26 mouse cellular contexts compared by ENCODE assay signal in the genomic region with DNA sequence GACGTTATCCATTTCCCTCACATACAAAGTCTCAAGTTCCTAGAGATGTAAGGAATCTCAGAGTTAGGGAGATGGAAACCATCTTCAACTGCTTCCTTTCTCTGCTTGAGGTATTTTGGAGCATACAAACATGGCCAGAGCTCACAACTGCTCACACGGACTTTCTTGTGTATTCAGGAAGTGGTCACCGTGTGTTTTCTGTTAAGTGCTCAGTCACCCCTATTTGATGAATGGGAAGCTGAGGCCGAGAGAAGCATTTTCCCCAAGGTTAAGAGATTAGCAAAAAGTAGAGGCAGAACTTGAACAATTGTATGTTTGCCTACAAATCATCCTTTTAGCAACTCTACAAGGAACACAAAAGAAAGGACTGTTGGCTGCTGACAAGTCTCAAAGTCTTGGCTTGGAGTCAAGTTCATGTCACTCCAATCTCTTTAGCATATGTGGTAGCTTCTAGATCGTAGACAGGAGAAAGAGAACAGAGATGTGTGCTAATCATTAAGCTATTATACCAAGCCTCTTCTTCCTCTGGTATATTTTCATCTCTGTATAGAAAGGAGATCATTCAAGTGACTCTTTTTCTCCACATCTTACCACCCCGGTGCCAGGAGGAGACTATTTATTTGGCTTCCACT.
DNase-seq lines count a peak whose midpoint lies in the region; ATAC-seq and TF ChIP-seq lines count a peak whose summit lies in the region.
"Had no signal": no experiment of that assay in that cellular context is flagged by ENCODE, and none has a peak within 500 bp of the region (broad histone marks: within the 10 kb centered on the region; RNA-seq: fewer than 3 reads in every experiment).

No protein-coding gene starts in this region.

- no peak for DNase-seq in kidney, adult 9 months
- DNase-seq in midbrain, postnatal 0 days (ENCODE audit: low spot score): peak; percentile 20
- no peak for DNase-seq in layer of hippocampus, adult 9-10 months (ENCODE audit: low spot score)
- DNase-seq: adrenal gland, adult 8-10 months; cerebellum, adult 8-10 months; cerebellum, postnatal 25 days; heart, adult 2 months; heart, postnatal 4 days; kidney, postnatal 14 days; lung, postnatal 4 days; right cerebral cortex, postnatal 4 days; thymus, adult 18-20 months; thymus, postnatal 25 days had no signal

- H3K9ac ChIP-seq in forebrain, embryonic 13.5 days: no peak overlapping the region
- H3K9ac ChIP-seq in forebrain, embryonic 12.5 days: no peak overlapping the region
- no peak overlapping the region for H3K9ac ChIP-seq in kidney, embryonic 14.5 days (ENCODE audit: low read depth, low read length)
- H3K9ac ChIP-seq in midbrain, postnatal 0 days (replicated peaks; ENCODE audit: low read length, poor library complexity, severe bottlenecking): no peak overlapping the region
- no peak overlapping the region for H3K9ac ChIP-seq in midbrain, embryonic 16.5 days (ENCODE audit: low read depth, low read length)
- H3K9ac ChIP-seq: heart, embryonic 12.5 days; limb, embryonic 13.5 days; midbrain, embryonic 12.5 days had no signal

- no peak overlapping the region for H3K27ac ChIP-seq in forebrain, embryonic 13.5 days
- no peak overlapping the region for H3K27ac ChIP-seq in forebrain, embryonic 12.5 days
- H3K27ac ChIP-seq in kidney, embryonic 14.5 days (ENCODE audit: low read depth, low read length): 0 out of 2 replicates have a peak overlapping the region, but pooled peaks have one; percentile 8
- H3K27ac ChIP-seq in midbrain, postnatal 0 days (ENCODE audit: low read depth, low read length): no peak overlapping the region
- no peak overlapping the region for H3K27ac ChIP-seq in midbrain, embryonic 16.5 days (ENCODE audit: low read length)
- H3K27ac ChIP-seq: heart, adult 2 months; left cerebral cortex, adult 2 months; limb, embryonic 13.5 days; midbrain, embryonic 12.5 days; stomach, postnatal 0 days had no signal

- no peak for TF ChIP-seq CTCF in midbrain, postnatal 0 days (IDR thresholded peaks at IDR 0.05)

- no peak overlapping the region for H3K4me2 ChIP-seq in forebrain, embryonic 13.5 days
- no peak overlapping the region for H3K4me2 ChIP-seq in forebrain, embryonic 12.5 days
- no peak overlapping the region for H3K4me2 ChIP-seq in kidney, embryonic 14.5 days (replicated peaks; ENCODE audit: low read depth, low read length)
- H3K4me2 ChIP-seq in midbrain, postnatal 0 days (ENCODE audit: low read depth, low read length, poor library complexity, severe bottlenecking): no peak overlapping the region
- H3K4me2 ChIP-seq in midbrain, embryonic 16.5 days (ENCODE audit: low read length): no peak overlapping the region
- H3K4me2 ChIP-seq: heart, embryonic 12.5 days; limb, embryonic 13.5 days; liver, embryonic 11.5 days; midbrain, embryonic 12.5 days had no signal

- ATAC-seq in forebrain, embryonic 13.5 days: peak; percentile 51
- no peak for ATAC-seq in forebrain, embryonic 12.5 days (ENCODE audit: low FRiP score)
- no peak for ATAC-seq in kidney, embryonic 14.5 days (ENCODE audit: low FRiP score, low TSS enrichment)
- no peak for ATAC-seq in midbrain, postnatal 0 days (ENCODE audit: low FRiP score)
- ATAC-seq in midbrain, embryonic 16.5 days: no peak
- ATAC-seq: intestine, embryonic 16.5 days had no signal

- H3K4me1 ChIP-seq in forebrain, embryonic 13.5 days: peaks cover 5% of the 10 kb centered on the region
- H3K4me1 ChIP-seq in forebrain, embryonic 12.5 days: no peaks in the 10 kb centered on the region
- H3K4me1 ChIP-seq in kidney, embryonic 14.5 days (ENCODE audit: control insufficient read depth, insufficient read depth, low read length): no peaks in the 10 kb centered on the region
- no peaks in the 10 kb centered on the region for H3K4me1 ChIP-seq in midbrain, postnatal 0 days (ENCODE audit: insufficient read depth, low read length)
- H3K4me1 ChIP-seq in midbrain, embryonic 16.5 days (ENCODE audit: control insufficient read depth, insufficient read depth, low read length): no peaks in the 10 kb centered on the region
- H3K4me1 ChIP-seq: heart, embryonic 12.5 days; limb, embryonic 13.5 days; megakaryocyte, embryonic 14.5 days; midbrain, embryonic 12.5 days had no signal

- no peaks in the 10 kb centered on the region for H3K9me3 ChIP-seq in forebrain, embryonic 13.5 days (replicated peaks)
- no peaks in the 10 kb centered on the region for H3K9me3 ChIP-seq in forebrain, embryonic 12.5 days
- H3K9me3 ChIP-seq in kidney, embryonic 14.5 days (ENCODE audit: control insufficient read depth, low read length): no peaks in the 10 kb centered on the region
- H3K9me3 ChIP-seq in midbrain, postnatal 0 days (ENCODE audit: low read length): no peaks in the 10 kb centered on the region
- no peaks in the 10 kb centered on the region for H3K9me3 ChIP-seq in midbrain, embryonic 16.5 days (replicated peaks; ENCODE audit: control insufficient read depth, low read length, poor library complexity, severe bottlenecking)
- H3K9me3 ChIP-seq: G1E; limb, embryonic 13.5 days; midbrain, embryonic 12.5 days had no signal

- H3K4me3 ChIP-seq in forebrain, embryonic 13.5 days: no peak overlapping the region
- H3K4me3 ChIP-seq in forebrain, embryonic 12.5 days (replicated peaks): no peak overlapping the region
- no peak overlapping the region for H3K4me3 ChIP-seq in kidney, embryonic 14.5 days (ENCODE audit: low read length)
- no peak overlapping the region for H3K4me3 ChIP-seq in midbrain, postnatal 0 days (ENCODE audit: low read depth, low read length)
- no peak overlapping the region for H3K4me3 ChIP-seq in midbrain, embryonic 16.5 days (ENCODE audit: low read depth, low read length)
- H3K4me3 ChIP-seq: heart, adult 2 months; heart, embryonic 12.5 days; left cerebral cortex, adult 2 months; limb, embryonic 13.5 days; megakaryocyte, embryonic 14.5 days; midbrain, embryonic 12.5 days had no signal

- no peaks in the 10 kb centered on the region for H3K36me3 ChIP-seq in forebrain, embryonic 13.5 days (ENCODE audit: poor library complexity, severe bottlenecking)
- no peaks in the 10 kb centered on the region for H3K36me3 ChIP-seq in forebrain, embryonic 12.5 days (replicated peaks)
- H3K36me3 ChIP-seq in kidney, embryonic 14.5 days (ENCODE audit: control insufficient read depth, insufficient read depth, low read length): no peaks in the 10 kb centered on the region
- H3K36me3 ChIP-seq in midbrain, postnatal 0 days (ENCODE audit: insufficient read depth, low read length): no peaks in the 10 kb centered on the region
- no peaks in the 10 kb centered on the region for H3K36me3 ChIP-seq in midbrain, embryonic 16.5 days (ENCODE audit: control insufficient read depth, insufficient read depth, low read length)
- H3K36me3 ChIP-seq: G1E; heart, embryonic 12.5 days; limb, embryonic 13.5 days; midbrain, embryonic 12.5 days had no signal

- WGBS in forebrain, embryonic 13.5 days: 55% methylated on average over 6 of the region's 6 CpGs
- WGBS in forebrain, embryonic 12.5 days: 59% methylated on average over 6 of the region's 6 CpGs
- 44% methylated on average over 6 of the region's 6 CpGs for WGBS in kidney, embryonic 14.5 days
- 56% methylated on average over 6 of the region's 6 CpGs for WGBS in midbrain, postnatal 0 days
- 58% methylated on average over 6 of the region's 6 CpGs for WGBS in midbrain, embryonic 16.5 days

- no peaks in the 10 kb centered on the region for H3K27me3 ChIP-seq in forebrain, embryonic 13.5 days
- H3K27me3 ChIP-seq in forebrain, embryonic 12.5 days: no peaks in the 10 kb centered on the region
- H3K27me3 ChIP-seq in kidney, embryonic 14.5 days (ENCODE audit: control insufficient read depth, insufficient read depth, low read length): no peaks in the 10 kb centered on the region
- no peaks in the 10 kb centered on the region for H3K27me3 ChIP-seq in midbrain, postnatal 0 days (ENCODE audit: insufficient read depth, low read length)
- no peaks in the 10 kb centered on the region for H3K27me3 ChIP-seq in midbrain, embryonic 16.5 days (ENCODE audit: control insufficient read depth, insufficient read depth, low read depth, low read length)
- H3K27me3 ChIP-seq: heart, embryonic 12.5 days; limb, embryonic 13.5 days; megakaryocyte, embryonic 14.5 days; midbrain, embryonic 12.5 days had no signal
